In genomic region chr16:58683911-58684310, GRCm38 (mm10) we compare ENCODE assay signal across 24 mouse cellular contexts. TPM values are rescaled to one million over a fixed set of nuclear protein-coding genes. Genes with fewer than 3 reads are reported as not detected.
"Had no signal": no experiment of that assay in that cellular context is flagged by ENCODE, and none has a peak within 500 bp of the region (broad histone marks: within the 10 kb centered on the region; RNA-seq: fewer than 3 reads in every experiment).

No protein-coding gene starts in this region.

- DNase-seq: lung, adult 2 months; lung, postnatal 14 days; lung, postnatal 36 days; right cerebral cortex, postnatal 14 days; spleen, adult 18-20 months; thymus, adult 2 months; thymus, postnatal 25 days had no signal

- H3K27ac ChIP-seq: lung, embryonic 15.5 days; macrophage; midbrain, embryonic 13.5 days; midbrain, embryonic 15.5 days; neural tube, embryonic 12.5 days; stomach, embryonic 15.5 days had no signal

- H3K4me3 ChIP-seq: lung, embryonic 15.5 days; megakaryocyte, embryonic 14.5 days; midbrain, embryonic 13.5 days; midbrain, embryonic 15.5 days; neural tube, embryonic 12.5 days; stomach, embryonic 15.5 days had no signal

- H3K9ac ChIP-seq: lung, embryonic 15.5 days; midbrain, embryonic 13.5 days; midbrain, embryonic 15.5 days; neural tube, embryonic 12.5 days; stomach, embryonic 15.5 days had no signal

- H3K4me2 ChIP-seq: lung, embryonic 15.5 days; midbrain, embryonic 11.5 days; midbrain, embryonic 13.5 days; midbrain, embryonic 15.5 days; neural tube, embryonic 12.5 days; stomach, embryonic 15.5 days had no signal

- H3K9me3 ChIP-seq: lung, embryonic 15.5 days; megakaryocyte, embryonic 14.5 days; midbrain, embryonic 13.5 days; midbrain, embryonic 15.5 days; neural tube, embryonic 12.5 days; stomach, embryonic 15.5 days had no signal

- H3K27me3 ChIP-seq: lung, embryonic 15.5 days; megakaryocyte, embryonic 14.5 days; midbrain, embryonic 13.5 days; midbrain, embryonic 15.5 days; neural tube, embryonic 12.5 days; stomach, embryonic 15.5 days had no signal

- ATAC-seq: midbrain, embryonic 13.5 days; midbrain, embryonic 15.5 days had no signal

- H3K4me1 ChIP-seq: lung, embryonic 15.5 days; midbrain, embryonic 13.5 days; midbrain, embryonic 15.5 days; neural tube, embryonic 12.5 days; stomach, embryonic 15.5 days had no signal

RNA-seq across cellular contexts. Expression of gene Gpr15, which starts 35.0 kb away (rescaled TPM):
- total RNA-seq: liver, adult 2 months; monocyte, adult 5-6 weeks had no signal
- polyA plus RNA-seq: macrophage; midbrain, embryonic 11.5 days; midbrain, embryonic 13.5 days; midbrain, postnatal 0 days; neural tube, embryonic 12.5 days; neural tube, embryonic 14.5 days; small intestine, adult 2 months; stomach, postnatal 0 days had no signal

RNA-seq across cellular contexts. Expression of gene E330017A01Rik, which starts 45.4 kb away (rescaled TPM):
- total RNA-seq: liver, adult 2 months; megakaryocyte progenitor cell, adult 5-6 weeks; midbrain, postnatal 0 days; monocyte, adult 5-6 weeks; neutrophil, adult 5-6 weeks had no signal
- polyA plus RNA-seq: liver, adult 2 months; lung, adult 2 months; lung, embryonic 15.5 days; lung, postnatal 0 days; macrophage; midbrain, embryonic 11.5 days; midbrain, embryonic 13.5 days; midbrain, embryonic 15.5 days; neural tube, embryonic 14.5 days; small intestine, adult 2 months; stomach, embryonic 15.5 days; stomach, postnatal 0 days; thymus, adult 2 months had no signal
